In the genomic region with DNA sequence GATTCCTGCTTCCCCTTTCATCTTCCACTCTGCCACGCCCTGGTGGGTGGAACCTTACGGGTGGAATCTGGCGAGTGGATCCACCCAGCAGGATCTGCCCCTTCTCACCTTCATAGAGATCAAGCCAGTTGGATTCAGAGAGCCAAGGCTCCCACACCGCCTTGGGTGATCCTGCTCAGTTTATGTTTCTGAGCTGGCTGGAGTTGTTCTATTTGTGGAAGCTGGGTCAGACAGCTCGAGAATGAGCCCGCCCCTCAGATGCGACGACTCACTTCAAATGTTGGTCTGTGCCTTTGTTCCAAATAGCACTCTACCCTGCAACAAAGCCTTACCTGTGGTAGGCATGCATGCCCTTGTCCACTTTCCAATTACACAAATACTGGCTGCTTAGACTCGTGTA, we compare ENCODE assay signal across 10 mouse cellular contexts. TPM values are rescaled to one million over a fixed set of nuclear protein-coding genes. Genes with fewer than 3 reads are reported as not detected.
DNase-seq lines count a peak whose midpoint lies in the region; ATAC-seq and TF ChIP-seq lines count a peak whose summit lies in the region.
"Had no signal": no experiment of that assay in that cellular context is flagged by ENCODE, and none has a peak within 500 bp of the region (broad histone marks: within the 10 kb centered on the region; RNA-seq: fewer than 3 reads in every experiment).

No protein-coding gene starts in this region.

- TF ChIP-seq CTCF in cerebellum, adult 2 months (IDR thresholded peaks at IDR 0.05; ENCODE audit: borderline replicate concordance, insufficient read depth, low read depth, low read length): no peak
- TF ChIP-seq CTCF in lung, adult 2 months (IDR thresholded peaks at IDR 0.05; ENCODE audit: insufficient read depth, low read length): no peak

- no peaks in the 10 kb centered on the region for H3K27me3 ChIP-seq in cerebellum, adult 2 months (ENCODE audit: control insufficient read depth, insufficient read depth, low read length)
- H3K27me3 ChIP-seq in hindbrain, embryonic 13.5 days: no peaks in the 10 kb centered on the region
- H3K27me3 ChIP-seq in neural tube, embryonic 14.5 days (ENCODE audit: control insufficient read depth, insufficient read depth, low read length): no peaks in the 10 kb centered on the region

- H3K9me3 ChIP-seq in hindbrain, embryonic 13.5 days: no peaks in the 10 kb centered on the region
- no peaks in the 10 kb centered on the region for H3K9me3 ChIP-seq in neural tube, embryonic 14.5 days (ENCODE audit: control insufficient read depth, low read length)
- H3K9me3 ChIP-seq: lung, embryonic 15.5 days had no signal

- H3K36me3 ChIP-seq in hindbrain, embryonic 13.5 days: peaks cover 6% of the 10 kb centered on the region
- peaks cover 4% of the 10 kb centered on the region; the same call in 1 of the 2 replicates for H3K36me3 ChIP-seq in neural tube, embryonic 14.5 days (ENCODE audit: control insufficient read depth, insufficient read depth, low read length)
- H3K36me3 ChIP-seq: lung, embryonic 15.5 days had no signal

- no peak overlapping the region for H3K27ac ChIP-seq in cerebellum, adult 2 months (ENCODE audit: insufficient read depth, low read length)
- H3K27ac ChIP-seq in hindbrain, embryonic 13.5 days: peak overlapping the region; percentile 99
- H3K27ac ChIP-seq in neural tube, embryonic 14.5 days (ENCODE audit: low read depth, low read length): peak overlapping the region; percentile 46
- H3K27ac ChIP-seq: lung, embryonic 15.5 days had no signal

- peak overlapping the region; percentile 98 for H3K4me2 ChIP-seq in hindbrain, embryonic 13.5 days
- H3K4me2 ChIP-seq in neural tube, embryonic 14.5 days (ENCODE audit: low read depth, low read length): peak overlapping the region; percentile 99
- H3K4me2 ChIP-seq: lung, embryonic 15.5 days had no signal

- 9% methylated on average over 9 of the region's 9 CpGs for WGBS in cerebellum, adult 2 months
- 29% methylated on average over 9 of the region's 9 CpGs for WGBS in lung, adult 2 months
- WGBS in hindbrain, embryonic 13.5 days: 53% methylated on average over 9 of the region's 9 CpGs
- WGBS in neural tube, embryonic 14.5 days: 34% methylated on average over 9 of the region's 9 CpGs

- DNase-seq in cerebellum, adult 2 months: peak; percentile 32 to 41
- no peak for DNase-seq in cerebellum, adult 9-11 months
- DNase-seq in lung, adult 2 months: peak; percentile 34
- no peak for DNase-seq in lung, postnatal 25 days (ENCODE audit: low spot score)
- DNase-seq in layer of hippocampus, adult 18-20 months (ENCODE audit: low spot score in 2 of 2): no peak

- no peak for ATAC-seq in hindbrain, embryonic 13.5 days (ENCODE audit: low FRiP score)
- ATAC-seq in neural tube, embryonic 14.5 days (ENCODE audit: low read depth): no peak
- ATAC-seq in megakaryocyte progenitor cell, adult 5-6 weeks (replicated peaks; ENCODE audit: poor library complexity): no peak

- peak overlapping the region; percentile 24 for H3K4me3 ChIP-seq in cerebellum, adult 2 months (replicated peaks; ENCODE audit: insufficient read depth, low read depth, low read length)
- H3K4me3 ChIP-seq in lung, adult 2 months (replicated peaks; ENCODE audit: extremely low read depth, low read depth, low read length): no peak overlapping the region
- peak overlapping the region; percentile 92 for H3K4me3 ChIP-seq in hindbrain, embryonic 13.5 days
- H3K4me3 ChIP-seq in neural tube, embryonic 14.5 days (ENCODE audit: low read depth, low read length): peak overlapping the region; percentile 92
- H3K4me3 ChIP-seq: lung, embryonic 15.5 days had no signal

- no peak for TF ChIP-seq POLR2A in cerebellum, adult 2 months (IDR thresholded peaks at IDR 0.05; ENCODE audit: borderline replicate concordance, insufficient read depth, low read length)
- TF ChIP-seq POLR2A in lung, adult 2 months (IDR thresholded peaks at IDR 0.05; ENCODE audit: borderline replicate concordance, extremely low read depth, low read depth, low read length): no peak

- peaks cover 13% of the 10 kb centered on the region for H3K4me1 ChIP-seq in cerebellum, adult 2 months (ENCODE audit: control insufficient read depth, insufficient read depth, low read length)
- peaks cover 6% of the 10 kb centered on the region for H3K4me1 ChIP-seq in lung, adult 2 months (ENCODE audit: control insufficient read depth, insufficient read depth, low read length)
- peaks cover 75% of the 10 kb centered on the region for H3K4me1 ChIP-seq in hindbrain, embryonic 13.5 days (replicated peaks)
- H3K4me1 ChIP-seq in neural tube, embryonic 14.5 days (ENCODE audit: control insufficient read depth, insufficient read depth, low read length): peaks cover 44% of the 10 kb centered on the region

- H3K9ac ChIP-seq in hindbrain, embryonic 13.5 days: peak overlapping the region; percentile 96
- H3K9ac ChIP-seq in neural tube, embryonic 14.5 days (replicated peaks; ENCODE audit: low read depth, low read length): peak overlapping the region; percentile 85
- H3K9ac ChIP-seq: lung, embryonic 15.5 days had no signal

RNA-seq across cellular contexts. Expression of a gene that starts 4.4 kb away (rescaled TPM):
- polyA plus RNA-seq in cerebellum, adult 2 months (2012; rRNA removed): 76.4 and 78.9 TPM in 2 replicates
- 24.2 and 25.4 TPM in 2 replicates for polyA plus RNA-seq in lung, adult 2 months (2012; rRNA removed)
- polyA plus RNA-seq in hindbrain, embryonic 13.5 days (2015; fragmentation: Nextera tagmentation; extraction: Ambion mirVana): 104 and 106 TPM in 2 replicates
- polyA plus RNA-seq in neural tube, embryonic 14.5 days (2014; fragmentation: Nextera tagmentation; extraction: Ambion mirVana): 118 and 140 TPM in 2 replicates
- 0.56 TPM in 1 of 2 replicates, not detected in the other for total RNA-seq in megakaryocyte progenitor cell, adult 5-6 weeks (2015)
- not detected in 2 replicates for total RNA-seq in megakaryocyte progenitor cell, adult 5-6 weeks (2017)
- total RNA-seq in layer of hippocampus, adult 18-20 months (2021): 100 to 1,000 TPM in 1 of 2 experiments, 10 to 100 TPM in 1; 99.7 to 105 TPM

RNA-seq across cellular contexts. Expression of a gene that starts 33.2 kb away (rescaled TPM):
- polyA plus RNA-seq in cerebellum, adult 2 months (2012; rRNA removed): 0.05 TPM in 1 of 2 replicates, not detected in the other
- 1.1 and 3.1 TPM in 2 replicates for polyA plus RNA-seq in lung, adult 2 months (2012; rRNA removed)
- polyA plus RNA-seq in hindbrain, embryonic 13.5 days (2015; fragmentation: Nextera tagmentation; extraction: Ambion mirVana): 3.1 TPM in 2 replicates
- polyA plus RNA-seq in neural tube, embryonic 14.5 days (2014; fragmentation: Nextera tagmentation; extraction: Ambion mirVana): 0.92 and 2.2 TPM in 2 replicates
- total RNA-seq in megakaryocyte progenitor cell, adult 5-6 weeks (2015): 7.4 and 8.2 TPM in 2 replicates
- total RNA-seq in megakaryocyte progenitor cell, adult 5-6 weeks (2017): 8.2 and 9.8 TPM in 2 replicates
- total RNA-seq in layer of hippocampus, adult 18-20 months (2021): not detected
- total RNA-seq: gastrocnemius, adult 8-10 months had no signal

Comparison
In these comparisons a context has a peak if more than half of its experiments do, and no peak if none do; other contexts are left out.
1. DNase-seq: peak in cerebellum, adult 2 months (2 of 2) and lung, adult 2 months (single experiment); none in cerebellum, adult 9-11 months (single experiment), lung, postnatal 25 days (single experiment) and layer of hippocampus, adult 18-20 months (0 of 2).